Comparison of ENCODE assay signal across 24 mouse cellular contexts in genomic region chr2:29230191-29230835, GRCm38 (mm10). TPM values are rescaled to one million over a fixed set of nuclear protein-coding genes. Genes with fewer than 3 reads are reported as not detected.
DNase-seq lines count a peak whose midpoint lies in the region; ATAC-seq and TF ChIP-seq lines count a peak whose summit lies in the region.
"Had no signal": no experiment of that assay in that cellular context is flagged by ENCODE, and none has a peak within 500 bp of the region (broad histone marks: within the 10 kb centered on the region; RNA-seq: fewer than 3 reads in every experiment).

No protein-coding gene starts in this region.

- H3K27me3 ChIP-seq in forebrain, embryonic 13.5 days, result no peaks in the 10 kb centered on the region
- H3K27me3 ChIP-seq in forebrain, embryonic 11.5 days (ENCODE audit: control insufficient read depth, insufficient read depth, low read length), result no peaks in the 10 kb centered on the region
- no peaks in the 10 kb centered on the region for H3K27me3 ChIP-seq in hindbrain, postnatal 0 days (ENCODE audit: insufficient read depth, low read length)
- H3K27me3 ChIP-seq in hindbrain, embryonic 13.5 days, result no peaks in the 10 kb centered on the region
- H3K27me3 ChIP-seq in midbrain, embryonic 14.5 days (ENCODE audit: control insufficient read depth, insufficient read depth, low read length), result no peaks in the 10 kb centered on the region
- H3K27me3 ChIP-seq in midbrain, embryonic 13.5 days, result no peaks in the 10 kb centered on the region
- H3K27me3 ChIP-seq in forebrain, embryonic 16.5 days (replicated peaks; ENCODE audit: control insufficient read depth, insufficient read depth, low read length), result no peaks in the 10 kb centered on the region
- H3K27me3 ChIP-seq: embryonic facial prominence, embryonic 15.5 days; intestine, embryonic 15.5 days; neural tube, embryonic 13.5 days had no signal

- no peak overlapping the region for H3K4me2 ChIP-seq in forebrain, embryonic 13.5 days
- H3K4me2 ChIP-seq in forebrain, embryonic 11.5 days (ENCODE audit: low read depth, low read length, severe bottlenecking), result no peak overlapping the region
- no peak overlapping the region for H3K4me2 ChIP-seq in hindbrain, postnatal 0 days (ENCODE audit: low read depth, low read length)
- no peak overlapping the region for H3K4me2 ChIP-seq in hindbrain, embryonic 13.5 days
- H3K4me2 ChIP-seq in midbrain, embryonic 14.5 days (ENCODE audit: low read length), result no peak overlapping the region
- H3K4me2 ChIP-seq in midbrain, embryonic 13.5 days (replicated peaks), result no peak overlapping the region
- H3K4me2 ChIP-seq in forebrain, embryonic 16.5 days (ENCODE audit: low read length), result no peak overlapping the region
- H3K4me2 ChIP-seq: embryonic facial prominence, embryonic 15.5 days; intestine, embryonic 15.5 days; neural tube, embryonic 13.5 days had no signal

- H3K9ac ChIP-seq in forebrain, embryonic 13.5 days, result no peak overlapping the region
- no peak overlapping the region for H3K9ac ChIP-seq in forebrain, embryonic 11.5 days (ENCODE audit: low read length)
- H3K9ac ChIP-seq in hindbrain, postnatal 0 days (replicated peaks; ENCODE audit: low read length), result no peak overlapping the region
- no peak overlapping the region for H3K9ac ChIP-seq in hindbrain, embryonic 13.5 days
- no peak overlapping the region for H3K9ac ChIP-seq in midbrain, embryonic 14.5 days (replicated peaks; ENCODE audit: low read length)
- H3K9ac ChIP-seq in midbrain, embryonic 13.5 days (replicated peaks), result no peak overlapping the region
- no peak overlapping the region for H3K9ac ChIP-seq in forebrain, embryonic 16.5 days (replicated peaks; ENCODE audit: low read depth, low read length)
- H3K9ac ChIP-seq: embryonic facial prominence, embryonic 15.5 days; intestine, embryonic 15.5 days; neural tube, embryonic 13.5 days had no signal

- no peak overlapping the region for H3K4me3 ChIP-seq in forebrain, embryonic 13.5 days
- no peak overlapping the region for H3K4me3 ChIP-seq in forebrain, embryonic 11.5 days (ENCODE audit: low read depth, low read length)
- no peak overlapping the region for H3K4me3 ChIP-seq in hindbrain, postnatal 0 days (ENCODE audit: low read length)
- no peak overlapping the region for H3K4me3 ChIP-seq in hindbrain, embryonic 13.5 days
- H3K4me3 ChIP-seq in midbrain, embryonic 14.5 days (replicated peaks; ENCODE audit: low read depth, low read length), result no peak overlapping the region
- H3K4me3 ChIP-seq in midbrain, embryonic 13.5 days (replicated peaks), result no peak overlapping the region
- no peak overlapping the region for H3K4me3 ChIP-seq in forebrain, embryonic 16.5 days (replicated peaks; ENCODE audit: low read length)
- H3K4me3 ChIP-seq: embryonic facial prominence, embryonic 15.5 days; heart, embryonic 10.5 days; intestine, embryonic 15.5 days; myocyte; neural tube, embryonic 13.5 days had no signal

- no peaks in the 10 kb centered on the region for H3K9me3 ChIP-seq in forebrain, embryonic 13.5 days (replicated peaks)
- no peaks in the 10 kb centered on the region for H3K9me3 ChIP-seq in forebrain, embryonic 11.5 days (ENCODE audit: control insufficient read depth, low read length)
- H3K9me3 ChIP-seq in hindbrain, postnatal 0 days (ENCODE audit: low read length), result no peaks in the 10 kb centered on the region
- no peaks in the 10 kb centered on the region for H3K9me3 ChIP-seq in hindbrain, embryonic 13.5 days
- H3K9me3 ChIP-seq in midbrain, embryonic 14.5 days (ENCODE audit: control insufficient read depth, low read length), result no peaks in the 10 kb centered on the region
- H3K9me3 ChIP-seq in midbrain, embryonic 13.5 days, result no peaks in the 10 kb centered on the region
- no peaks in the 10 kb centered on the region for H3K9me3 ChIP-seq in forebrain, embryonic 16.5 days (ENCODE audit: control insufficient read depth, low read length)
- H3K9me3 ChIP-seq: embryonic facial prominence, embryonic 15.5 days; heart, embryonic 10.5 days; intestine, embryonic 15.5 days; neural tube, embryonic 13.5 days had no signal

- peak; percentile 78; the same call in 1 of the 2 replicates for ATAC-seq in forebrain, embryonic 13.5 days
- no peak for ATAC-seq in forebrain, embryonic 11.5 days (replicated peaks; ENCODE audit: low FRiP score)
- ATAC-seq in hindbrain, postnatal 0 days, result peak; percentile 71; the same call in 1 of the 2 replicates
- no peak for ATAC-seq in hindbrain, embryonic 13.5 days (ENCODE audit: low FRiP score)
- ATAC-seq in midbrain, embryonic 14.5 days (ENCODE audit: low FRiP score, low TSS enrichment), result peak; percentile 31; the same call in 1 of the 2 replicates
- ATAC-seq in midbrain, embryonic 13.5 days, result no peak
- peak; percentile 93 for ATAC-seq in forebrain, embryonic 16.5 days
- ATAC-seq: intestine, embryonic 15.5 days had no signal

- no peak for TF ChIP-seq CTCF in hindbrain, postnatal 0 days (IDR thresholded peaks at IDR 0.05; ENCODE audit: low read depth)

- peak overlapping the region; percentile 53 for H3K27ac ChIP-seq in forebrain, embryonic 13.5 days
- H3K27ac ChIP-seq in forebrain, embryonic 11.5 days (ENCODE audit: low read depth, low read length), result no peak overlapping the region
- 0 out of 2 replicates have a peak overlapping the region, but pooled peaks have one; percentile 4 for H3K27ac ChIP-seq in hindbrain, postnatal 0 days
- no peak overlapping the region for H3K27ac ChIP-seq in hindbrain, embryonic 13.5 days
- no peak overlapping the region for H3K27ac ChIP-seq in midbrain, embryonic 14.5 days (replicated peaks; ENCODE audit: low read depth, low read length)
- H3K27ac ChIP-seq in midbrain, embryonic 13.5 days, result no peak overlapping the region
- H3K27ac ChIP-seq in forebrain, embryonic 16.5 days (ENCODE audit: low read length), result peak overlapping the region; percentile 73
- H3K27ac ChIP-seq: embryonic facial prominence, embryonic 15.5 days; heart, embryonic 10.5 days; intestine, embryonic 15.5 days; neural tube, embryonic 13.5 days had no signal

- 69% methylated on average over 9 of the region's 9 CpGs for WGBS in forebrain, embryonic 13.5 days
- WGBS in forebrain, embryonic 11.5 days, result 72% methylated on average over 9 of the region's 9 CpGs
- WGBS in hindbrain, postnatal 0 days, result 27% methylated on average over 9 of the region's 9 CpGs
- 70% methylated on average over 9 of the region's 9 CpGs for WGBS in hindbrain, embryonic 13.5 days
- WGBS in midbrain, embryonic 14.5 days, result 59% methylated on average over 9 of the region's 9 CpGs
- 67% methylated on average over 9 of the region's 9 CpGs for WGBS in midbrain, embryonic 13.5 days
- 35% methylated on average over 9 of the region's 9 CpGs for WGBS in forebrain, embryonic 16.5 days

- peaks cover 13% of the 10 kb centered on the region for H3K4me1 ChIP-seq in forebrain, embryonic 13.5 days
- no peaks in the 10 kb centered on the region for H3K4me1 ChIP-seq in forebrain, embryonic 11.5 days (replicated peaks; ENCODE audit: control insufficient read depth, insufficient read depth, low read length)
- peaks cover 4% of the 10 kb centered on the region for H3K4me1 ChIP-seq in hindbrain, postnatal 0 days (ENCODE audit: insufficient read depth, low read length)
- peaks cover 14% of the 10 kb centered on the region for H3K4me1 ChIP-seq in hindbrain, embryonic 13.5 days (replicated peaks)
- peaks cover 8% of the 10 kb centered on the region; the same call in 1 of the 2 replicates for H3K4me1 ChIP-seq in midbrain, embryonic 14.5 days (ENCODE audit: control insufficient read depth, insufficient read depth, low read length)
- H3K4me1 ChIP-seq in midbrain, embryonic 13.5 days (replicated peaks), result peaks cover 27% of the 10 kb centered on the region
- peaks cover 15% of the 10 kb centered on the region for H3K4me1 ChIP-seq in forebrain, embryonic 16.5 days (replicated peaks; ENCODE audit: control insufficient read depth, insufficient read depth, low read length)
- H3K4me1 ChIP-seq: heart, embryonic 10.5 days; intestine, embryonic 15.5 days had no signal

- no peak for DNase-seq in forebrain, embryonic 11.5 days (ENCODE audit: low spot score)
- DNase-seq in hindbrain, postnatal 0 days (ENCODE audit: low spot score), result peak; percentile 56
- no peak for DNase-seq in midbrain, embryonic 14.5 days
- DNase-seq in adrenal gland, postnatal 4 days (ENCODE audit: low spot score in 2 of 2), result no peak
- DNase-seq: adrenal gland, postnatal 25 days; cerebellum, adult 11 months; gastrocnemius, postnatal 10 days; heart, postnatal 4 days; kidney, adult 9 months; kidney, postnatal 14 days; layer of hippocampus, adult 9-11 months; lung, postnatal 4 days; right cerebral cortex, adult 18-20 months; thymus, adult 18-20 months; thymus, postnatal 4 days had no signal

- H3K36me3 ChIP-seq in forebrain, embryonic 13.5 days (ENCODE audit: poor library complexity, severe bottlenecking), result no peaks in the 10 kb centered on the region
- H3K36me3 ChIP-seq in forebrain, embryonic 11.5 days (ENCODE audit: control insufficient read depth, insufficient read depth, low read length), result no peaks in the 10 kb centered on the region
- no peaks in the 10 kb centered on the region for H3K36me3 ChIP-seq in hindbrain, postnatal 0 days (ENCODE audit: insufficient read depth, low read length)
- no peaks in the 10 kb centered on the region for H3K36me3 ChIP-seq in hindbrain, embryonic 13.5 days
- H3K36me3 ChIP-seq in midbrain, embryonic 14.5 days (ENCODE audit: control insufficient read depth, insufficient read depth, low read length), result no peaks in the 10 kb centered on the region
- no peaks in the 10 kb centered on the region for H3K36me3 ChIP-seq in midbrain, embryonic 13.5 days
- H3K36me3 ChIP-seq in forebrain, embryonic 16.5 days (ENCODE audit: control insufficient read depth, insufficient read depth), result no peaks in the 10 kb centered on the region
- H3K36me3 ChIP-seq: embryonic facial prominence, embryonic 15.5 days; heart, embryonic 10.5 days; intestine, embryonic 15.5 days; neural tube, embryonic 13.5 days had no signal

RNA-seq across cellular contexts. Expression of gene Ntng2, which starts 22.5 kb away (rescaled TPM):
- 6.2 and 8.4 TPM in 2 replicates for polyA plus RNA-seq in forebrain, embryonic 13.5 days (2015; fragmentation: Nextera tagmentation; extraction: Ambion mirVana)
- 1.6 and 2.4 TPM in 2 replicates for polyA plus RNA-seq in forebrain, embryonic 11.5 days (2014; fragmentation: Nextera tagmentation; extraction: Ambion mirVana)
- 30.3 and 34.5 TPM in 2 replicates for total RNA-seq in hindbrain, postnatal 0 days (2014; rRNA removed)
- polyA plus RNA-seq in hindbrain, postnatal 0 days (2015; fragmentation: Nextera tagmentation; extraction: Ambion mirVana), result 3.4 and 4.6 TPM in 2 replicates
- 2.8 and 3.1 TPM in 2 replicates for polyA plus RNA-seq in hindbrain, embryonic 13.5 days (2015; fragmentation: Nextera tagmentation; extraction: Ambion mirVana)
- 9.8 and 15.9 TPM in 2 replicates for polyA plus RNA-seq in midbrain, embryonic 14.5 days (2014; fragmentation: Nextera tagmentation; extraction: Ambion mirVana)
- 11.8 and 15.6 TPM in 2 replicates for polyA plus RNA-seq in midbrain, embryonic 13.5 days (2015; fragmentation: Nextera tagmentation; extraction: Ambion mirVana)
- polyA plus RNA-seq in forebrain, embryonic 16.5 days (2015; fragmentation: Nextera tagmentation; extraction: Ambion mirVana), result 9.1 and 10.3 TPM in 2 replicates
- total RNA-seq in adrenal gland, postnatal 4 days (2021), result 10 to 100 TPM; 31.5 to 32.3 TPM

Comparison
In these comparisons a context has a peak if more than half of its experiments do, and no peak if none do; other contexts are left out.
1. ATAC-seq: peak in forebrain, embryonic 13.5 days (single experiment), hindbrain, postnatal 0 days (single experiment), midbrain, embryonic 14.5 days (single experiment) and forebrain, embryonic 16.5 days (single experiment); none in forebrain, embryonic 11.5 days (single experiment), hindbrain, embryonic 13.5 days (single experiment) and midbrain, embryonic 13.5 days (single experiment).
2. H3K27ac ChIP-seq: peak in forebrain, embryonic 13.5 days (single experiment), hindbrain, postnatal 0 days (single experiment) and forebrain, embryonic 16.5 days (single experiment); none in forebrain, embryonic 11.5 days (single experiment), hindbrain, embryonic 13.5 days (single experiment), midbrain, embryonic 14.5 days (single experiment) and midbrain, embryonic 13.5 days (single experiment).